Mouse (Mus musculus): ENCODE data around the gene Snx32. TPM values are rescaled to one million over a fixed set of nuclear protein-coding genes. Genes with fewer than 3 reads are reported as not detected.
"Not testable (repeated sequence)": the region's sequence is repeated elsewhere in the genome, so short reads cannot be mapped to it uniquely, and the experiment has no call there.

Gene Snx32
- polyA plus RNA-seq, 1 experiment: 1.1 TPM

DNA sequence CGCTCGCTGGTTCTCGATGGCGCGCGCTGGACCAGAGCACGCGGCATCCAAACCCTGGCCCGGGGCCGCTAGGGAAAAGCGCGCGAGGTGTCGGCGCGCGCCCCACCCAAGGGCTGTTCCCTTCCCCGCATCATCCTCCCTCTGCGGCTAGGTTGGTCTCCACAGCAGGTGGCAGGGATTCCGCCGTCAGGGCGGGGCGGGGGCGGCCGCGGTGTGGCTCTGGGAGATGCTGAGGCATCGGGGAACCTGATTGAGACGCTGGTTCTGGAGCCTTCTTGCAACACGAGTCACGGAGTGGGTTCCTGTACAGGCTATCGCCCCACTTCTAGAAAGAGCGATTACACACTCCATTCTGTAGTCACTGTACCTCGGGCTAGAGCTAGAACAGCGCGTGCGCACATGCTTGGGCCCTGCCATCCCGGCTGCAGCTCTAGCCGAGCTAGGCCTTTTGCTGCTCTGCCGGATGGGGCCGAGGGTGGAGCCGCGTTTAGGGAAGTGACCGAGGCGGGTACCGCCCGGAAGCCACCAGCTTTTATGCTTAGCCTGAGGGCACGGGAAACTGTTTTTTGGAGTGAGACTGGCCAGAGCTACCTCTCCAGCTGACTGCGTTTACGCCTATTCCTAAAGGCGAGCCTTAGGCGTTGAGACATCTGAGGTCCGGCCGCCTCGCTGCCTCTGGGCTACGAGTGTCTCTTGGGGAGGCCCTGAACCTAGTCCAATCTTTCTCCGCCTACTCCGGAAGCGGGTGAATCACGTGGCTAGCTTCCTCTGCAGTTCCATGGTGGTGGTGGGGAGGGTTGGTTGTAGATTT is 19.2 kb downstream of the Snx32 start:
- TF ChIP-seq CTCF (IDR thresholded peaks at IDR 0.05; ENCODE audit: control insufficient read depth, insufficient read depth, insufficient read length) (no peak), MYOD1 (IDR thresholded peaks at IDR 0.05; ENCODE audit: control insufficient read depth, insufficient read length, low read depth) (no peak), CEBPB (IDR thresholded peaks at IDR 0.05; ENCODE audit: low read depth) (no peak), MAX (IDR thresholded peaks at IDR 0.05) (peak; percentile 29), MYOG (IDR thresholded peaks at IDR 0.05; ENCODE audit: control insufficient read depth, extremely low read depth, insufficient read length) (no peak), FOSL1 (IDR thresholded peaks at IDR 0.05; ENCODE audit: insufficient read depth, low read length, poor library complexity, severe bottlenecking) (no peak), USF1 (IDR thresholded peaks at IDR 0.05; ENCODE audit: low read depth) (peak; percentile 96)
- peak overlapping the region; percentile 98 for H3K4me3 ChIP-seq (ENCODE audit: insufficient read depth, poor library complexity, severe bottlenecking)
- peaks cover 47% of the 10 kb centered on the region for H3K36me3 ChIP-seq (ENCODE audit: control insufficient read depth, insufficient read depth)
- peaks cover 39% of the 10 kb centered on the region for H3K79me3 ChIP-seq (ENCODE audit: low read depth)
- H3ac ChIP-seq (ENCODE audit: control insufficient read depth, insufficient read length, low read depth): peak overlapping the region; percentile 80
- H3K27me3 ChIP-seq (ENCODE audit: control insufficient read depth, insufficient read depth, insufficient read length): no peaks in the 10 kb centered on the region
- peaks cover 63% of the 10 kb centered on the region for H3K79me2 ChIP-seq (ENCODE audit: control insufficient read depth, insufficient read depth)

- Histone ChIP-seq H3K79me3 (ENCODE audit: low read depth) (peaks cover 39% of the 10 kb centered on the region), H3K27me3 (ENCODE audit: control insufficient read depth, insufficient read depth, insufficient read length) (no peaks in the 10 kb centered on the region), H3K79me2 (ENCODE audit: control insufficient read depth, insufficient read depth) (peaks cover 65% of the 10 kb centered on the region), H3ac (ENCODE audit: control insufficient read depth, insufficient read length, low read depth) (peak within 1 kb of the TSS; percentile 80), H3K4me3 (ENCODE audit: insufficient read depth, poor library complexity, severe bottlenecking) (peak within 1 kb of the TSS; percentile 98), H3K36me3 (ENCODE audit: control insufficient read depth, insufficient read depth) (peaks cover 44% of the 10 kb centered on the region)
- TF ChIP-seq MYOD1 (IDR thresholded peaks at IDR 0.05; ENCODE audit: control insufficient read depth, insufficient read length, low read depth): no peak
- TF ChIP-seq MAX (IDR thresholded peaks at IDR 0.05): peak; percentile 47
Observed at GRCm38 (mm10) chr19:5490313-5490897, 19.9 kb downstream of the Snx32 start, which contains the start of gene Cfl1. Gene Cfl1 (plus strand): TSS chr19:5490455.

GRCm38 (mm10) chr19:5489721-5490120 is 20.6 kb downstream of the Snx32 start:
- not testable (repeated sequence) for H3ac ChIP-seq (ENCODE audit: control insufficient read depth, insufficient read length, low read depth); H3K4me3 ChIP-seq (ENCODE audit: insufficient read depth, poor library complexity, severe bottlenecking); H3K27me3 ChIP-seq (ENCODE audit: control insufficient read depth, insufficient read depth, insufficient read length)
- Histone ChIP-seq H3K79me3 (ENCODE audit: low read depth) (peaks cover 39% of the 10 kb centered on the region), H3K79me2 (ENCODE audit: control insufficient read depth, insufficient read depth) (peaks cover 64% of the 10 kb centered on the region), H3K36me3 (ENCODE audit: control insufficient read depth, insufficient read depth) (peaks cover 43% of the 10 kb centered on the region)

GRCm38 (mm10) chr19:5488878-5489571 is 21.3 kb downstream of the Snx32 start:
- peak overlapping the region; percentile 67 for H3ac ChIP-seq (ENCODE audit: control insufficient read depth, insufficient read length, low read depth)
- peaks cover 43% of the 10 kb centered on the region for H3K36me3 ChIP-seq (ENCODE audit: control insufficient read depth, insufficient read depth)
- TF ChIP-seq MAX (IDR thresholded peaks at IDR 0.05): no peak
- no peak for TF ChIP-seq CTCF (IDR thresholded peaks at IDR 0.05; ENCODE audit: control insufficient read depth, insufficient read depth, insufficient read length)
- TF ChIP-seq USF1 (IDR thresholded peaks at IDR 0.05; ENCODE audit: low read depth): no peak
- TF ChIP-seq FOSL1 (IDR thresholded peaks at IDR 0.05; ENCODE audit: insufficient read depth, low read length, poor library complexity, severe bottlenecking): no peak
- peak; percentile 67 for TF ChIP-seq MYOD1 (IDR thresholded peaks at IDR 0.05; ENCODE audit: control insufficient read depth, insufficient read length, low read depth)
- no peak for TF ChIP-seq MYOG (IDR thresholded peaks at IDR 0.05; ENCODE audit: control insufficient read depth, extremely low read depth, insufficient read length)
- peak overlapping the region; percentile 27 for H3K4me3 ChIP-seq (ENCODE audit: insufficient read depth, poor library complexity, severe bottlenecking)
- peaks cover 35% of the 10 kb centered on the region for H3K79me3 ChIP-seq (ENCODE audit: low read depth)
- no peaks in the 10 kb centered on the region for H3K27me3 ChIP-seq (ENCODE audit: control insufficient read depth, insufficient read depth, insufficient read length)
- H3K79me2 ChIP-seq (ENCODE audit: control insufficient read depth, insufficient read depth): peaks cover 57% of the 10 kb centered on the region

DNA sequence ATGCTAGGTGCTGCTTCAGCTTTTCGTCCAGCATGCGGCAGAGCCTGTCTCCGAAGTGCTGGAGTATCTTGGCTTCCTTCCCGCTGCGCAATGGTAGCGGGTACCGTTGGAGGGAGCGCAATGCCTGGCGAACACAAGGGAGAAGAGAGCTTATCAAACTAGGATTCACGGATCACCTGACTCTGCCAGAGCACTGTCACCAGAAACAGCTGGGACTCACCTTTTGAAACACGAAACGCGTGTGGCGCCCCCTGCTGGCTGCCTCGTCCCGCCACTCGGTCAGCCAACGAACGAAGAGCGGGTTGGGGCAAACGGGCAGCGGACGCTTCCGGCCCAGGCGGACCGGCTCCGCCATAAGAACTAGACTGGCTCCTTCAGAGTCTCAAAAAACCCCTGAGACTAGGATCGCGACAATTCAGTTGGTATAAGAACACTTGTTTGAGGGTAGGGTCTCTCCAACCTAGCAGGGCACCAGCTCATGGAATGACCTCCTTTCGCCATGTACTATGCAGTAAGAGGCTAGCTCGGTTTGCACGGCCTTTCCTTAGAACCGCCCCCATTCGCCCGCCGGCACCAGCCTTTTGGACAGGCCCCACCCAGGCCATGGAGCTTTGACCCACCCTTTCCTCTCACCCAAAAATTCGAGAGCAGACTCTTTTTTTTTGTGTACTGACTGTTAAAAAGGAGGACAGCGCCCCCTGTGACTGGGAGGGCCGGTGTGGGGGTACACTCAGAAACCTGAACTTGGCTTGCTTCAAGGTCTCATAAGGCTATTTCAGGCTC is 22.4 kb downstream of the Snx32 start, which contains the start of gene Mus81:
TSS of gene Mus81 (minus strand) at position 635 of the 783 bp plus-strand sequence.
- peak within 1 kb of the TSS; percentile 61 for H3K4me3 ChIP-seq (ENCODE audit: insufficient read depth, poor library complexity, severe bottlenecking)
- H3K36me3 ChIP-seq (ENCODE audit: control insufficient read depth, insufficient read depth): peaks cover 43% of the 10 kb centered on the region
- peak within 1 kb of the TSS; percentile 77 for H3ac ChIP-seq (ENCODE audit: control insufficient read depth, insufficient read length, low read depth)
- peaks cover 46% of the 10 kb centered on the region for H3K79me2 ChIP-seq (ENCODE audit: control insufficient read depth, insufficient read depth)
- H3K27me3 ChIP-seq (ENCODE audit: control insufficient read depth, insufficient read depth, insufficient read length): no peaks in the 10 kb centered on the region
- TF ChIP-seq USF1 (IDR thresholded peaks at IDR 0.05; ENCODE audit: low read depth) (no peak), CEBPB (IDR thresholded peaks at IDR 0.05; ENCODE audit: low read depth) (no peak), MYOG (IDR thresholded peaks at IDR 0.05; ENCODE audit: control insufficient read depth, extremely low read depth, insufficient read length) (no peak), MAX (IDR thresholded peaks at IDR 0.05) (peak; percentile 59), MYOD1 (IDR thresholded peaks at IDR 0.05; ENCODE audit: control insufficient read depth, insufficient read length, low read depth) (peak; percentile 43), FOSL1 (IDR thresholded peaks at IDR 0.05; ENCODE audit: insufficient read depth, low read length, poor library complexity, severe bottlenecking) (no peak), CTCF (IDR thresholded peaks at IDR 0.05; ENCODE audit: control insufficient read depth, insufficient read depth, insufficient read length) (peak; percentile 94)
- peaks cover 26% of the 10 kb centered on the region for H3K79me3 ChIP-seq (ENCODE audit: low read depth)
